Mouse (Mus musculus) urinary bladder, adult 18-20 months (tissue): ENCODE data around the gene Olfr478.
"Not testable (repeated sequence)": the region's sequence is repeated elsewhere in the genome, so short reads cannot be mapped to it uniquely, and the experiment has no call there.

Source experiments
- DNase-seq, 2 experiments: peaks; one replicate each; pipeline ENCODE4 v3.0.0; 2022; ENCODE audit warnings: low spot score in 2 of 2, mixed read lengths in 2 of 2

The Olfr478 gene

GRCm38 (mm10) chr7:108033889-108034288 lies at the start of gene Olfr478:
Gene Olfr478, minus strand, starts transcription at chr7:108033989.
- no peak for DNase-seq

- DNase-seq, result no peak
Observed at GRCm38 (mm10) chr7:108079555-108079954, 45.8 kb upstream of the Olfr478 start, which contains the start of gene Olfr481. Gene Olfr481, plus strand, starts transcription at chr7:108079855.

- no peak for DNase-seq
Observed at GRCm38 (mm10) chr7:108067246-108067645, 33.5 kb upstream of the Olfr478 start, which contains the start of gene Olfr480. Gene Olfr480, minus strand, starts transcription at chr7:108067346.

GRCm38 (mm10) chr7:108050393-108050792 lies 16.6 kb upstream of the Olfr478 start, which contains the start of gene Olfr479:
Gene Olfr479, plus strand, starts transcription at chr7:108050693.
- no peak for DNase-seq

- DNase-seq, result not testable (repeated sequence)
Observed at GRCm38 (mm10) chr7:108014256-108014655, 19.5 kb downstream of the Olfr478 start.

GRCm38 (mm10) chr7:107986393-107986792 lies 47.4 kb downstream of the Olfr478 start, which contains the start of gene Olfr477:
Gene Olfr477, plus strand, starts transcription at chr7:107986693.
- no peak for DNase-seq
